Mouse (Mus musculus) gastrocnemius, postnatal 36 days (tissue): ENCODE data around the gene Dnmt3l. TPM values are rescaled to one million over a fixed set of nuclear protein-coding genes. Genes with fewer than 3 reads are reported as not detected.

Experiments
- total RNA-seq, 2 experiments: library from RNA; stranded (reverse); gene quantifications; 2 replicates each; pipeline ENCODE4 v1.2.3; 2021

Dnmt3l gene
- total RNA-seq, 2 experiments from 2014 or later, result not detected

Other genes with a start within 250 kb of the Dnmt3l start
- gene Gm9639, start 246.9 kb upstream of the Dnmt3l start, total RNA-seq, result not detected
- not detected for gene Gm19668, start 242.8 kb upstream of the Dnmt3l start, total RNA-seq
- not detected for gene Gm9507, start 230.1 kb upstream of the Dnmt3l start, total RNA-seq
- not detected for gene Gm2696, start 227.3 kb upstream of the Dnmt3l start, total RNA-seq
- not detected for gene Krtap10-4, start 214.9 kb upstream of the Dnmt3l start, total RNA-seq
- not detected for gene Krtap10-10, start 206.0 kb upstream of the Dnmt3l start, total RNA-seq
- gene Gm36176, start 195.1 kb upstream of the Dnmt3l start, total RNA-seq, result not detected
- not detected for gene Gm10318, start 189.1 kb upstream of the Dnmt3l start, total RNA-seq
- gene Gm3285, start 180.0 kb upstream of the Dnmt3l start, total RNA-seq, result not detected
- under 1 TPM; 0.08 to 0.17 TPM for gene Lrrc3, start 139.4 kb upstream of the Dnmt3l start, total RNA-seq
- under 1 TPM; 0.10 to 0.89 TPM for gene Trpm2, start 71.4 kb upstream of the Dnmt3l start, total RNA-seq
- 1 to 10 TPM; 3.1 to 4.5 TPM for gene 1810043G02Rik, start 63.4 kb upstream of the Dnmt3l start, total RNA-seq
- gene Pfkl, start 31.9 kb upstream of the Dnmt3l start, total RNA-seq, result 1 to 10 TPM; 6.0 to 8.6 TPM
- not detected for gene Aire, start 1.7 kb downstream of the Dnmt3l start, total RNA-seq
- 1 to 10 TPM; 1.2 to 1.6 TPM for gene Icosl, start 27.4 kb downstream of the Dnmt3l start, total RNA-seq
- gene D10Jhu81e, start 127.8 kb downstream of the Dnmt3l start, total RNA-seq, result 100 to 1,000 TPM; 207 to 245 TPM
- gene Pwp2, start 143.2 kb downstream of the Dnmt3l start, total RNA-seq, result 1 to 10 TPM; 7.6 to 9.9 TPM
- 10 to 100 TPM; 32.7 to 33.1 TPM for gene Trappc10, start 202.7 kb downstream of the Dnmt3l start, total RNA-seq